In genomic region chr9:106429221-106430014, GRCm38 (mm10) we compare ENCODE assay signal across 8 mouse cellular contexts. TPM values are rescaled to one million over a fixed set of nuclear protein-coding genes. Genes with fewer than 3 reads are reported as not detected.
DNase-seq lines count a peak whose midpoint lies in the region; ATAC-seq and TF ChIP-seq lines count a peak whose summit lies in the region.

Rpl29 (plus strand) TSS chr9:106429454.

- no peaks in the 10 kb centered on the region for H3K9me3 ChIP-seq in embryonic facial prominence, embryonic 13.5 days
- H3K9me3 ChIP-seq in limb, embryonic 13.5 days = no peaks in the 10 kb centered on the region
- H3K9me3 ChIP-seq in midbrain, embryonic 16.5 days (replicated peaks; ENCODE audit: control insufficient read depth, low read length, poor library complexity, severe bottlenecking) = no peaks in the 10 kb centered on the region

- H3K27me3 ChIP-seq in embryonic facial prominence, embryonic 13.5 days = no peaks in the 10 kb centered on the region
- H3K27me3 ChIP-seq in heart, adult 2 months (ENCODE audit: control insufficient read depth, insufficient read depth, low read length) = no peaks in the 10 kb centered on the region
- no peaks in the 10 kb centered on the region for H3K27me3 ChIP-seq in limb, embryonic 13.5 days
- no peaks in the 10 kb centered on the region for H3K27me3 ChIP-seq in midbrain, embryonic 16.5 days (ENCODE audit: control insufficient read depth, insufficient read depth, low read depth, low read length)

- H3K4me3 ChIP-seq in embryonic facial prominence, embryonic 13.5 days = peak within 1 kb of the TSS; percentile 64
- peak within 1 kb of the TSS; percentile 94 for H3K4me3 ChIP-seq in heart, adult 2 months
- peak within 1 kb of the TSS; percentile 80 for H3K4me3 ChIP-seq in limb, embryonic 13.5 days
- H3K4me3 ChIP-seq in midbrain, embryonic 16.5 days (ENCODE audit: low read depth, low read length) = peak within 1 kb of the TSS; percentile 73

- H3K36me3 ChIP-seq in embryonic facial prominence, embryonic 13.5 days = peaks cover 37% of the 10 kb centered on the region
- no peaks in the 10 kb centered on the region; the same call in 1 of the 2 replicates for H3K36me3 ChIP-seq in heart, adult 2 months (ENCODE audit: control insufficient read depth, insufficient read depth, low read length)
- peaks cover 38% of the 10 kb centered on the region for H3K36me3 ChIP-seq in limb, embryonic 13.5 days
- H3K36me3 ChIP-seq in midbrain, embryonic 16.5 days (ENCODE audit: control insufficient read depth, insufficient read depth, low read length) = peaks cover 16% of the 10 kb centered on the region

- H3K27ac ChIP-seq in embryonic facial prominence, embryonic 13.5 days = peak within 1 kb of the TSS; percentile 98
- peak within 1 kb of the TSS; percentile 93 for H3K27ac ChIP-seq in heart, adult 2 months
- H3K27ac ChIP-seq in limb, embryonic 13.5 days = peak within 1 kb of the TSS; percentile 97
- H3K27ac ChIP-seq in midbrain, embryonic 16.5 days (ENCODE audit: low read length) = peak within 1 kb of the TSS; percentile 91

- peak; percentile 76 for DNase-seq in 3134 (ENCODE audit: extremely low read depth, insufficient read length, low spot score)
- DNase-seq in adrenal gland, postnatal 36 days = peak; percentile 93 to 95
- DNase-seq in heart, adult 2 months = peak; percentile 94 to 97
- peak; percentile 94 to 97 for DNase-seq in kidney, adult 8-10 months
- DNase-seq in spleen, postnatal 10 days (ENCODE audit: low spot score in 2 of 2) = peak; percentile 88 to 94

- H3K9ac ChIP-seq in embryonic facial prominence, embryonic 13.5 days = peak within 1 kb of the TSS; percentile 98
- peak within 1 kb of the TSS; percentile 84 for H3K9ac ChIP-seq in heart, adult 2 months (ENCODE audit: low read depth, low read length)
- peak within 1 kb of the TSS; percentile 99 for H3K9ac ChIP-seq in limb, embryonic 13.5 days
- peak within 1 kb of the TSS; percentile 96 for H3K9ac ChIP-seq in midbrain, embryonic 16.5 days (ENCODE audit: low read depth, low read length)

- TF ChIP-seq EP300 in heart, adult 2 months (IDR thresholded peaks at IDR 0.05; ENCODE audit: insufficient read depth, low read depth, low read length) = peak; percentile 79

- ATAC-seq in embryonic facial prominence, embryonic 13.5 days (ENCODE audit: insufficient number of reproducible peaks, insufficient read depth, low FRiP score, low TSS enrichment, low read depth) = peak; percentile 87
- ATAC-seq in limb, embryonic 13.5 days (ENCODE audit: low FRiP score, low read depth) = peak; percentile 94
- peak; percentile 90 for ATAC-seq in midbrain, embryonic 16.5 days

- H3K4me2 ChIP-seq in embryonic facial prominence, embryonic 13.5 days = peak within 1 kb of the TSS; percentile 78
- H3K4me2 ChIP-seq in limb, embryonic 13.5 days (replicated peaks) = peak within 1 kb of the TSS; percentile 72
- H3K4me2 ChIP-seq in midbrain, embryonic 16.5 days (ENCODE audit: low read length) = peak within 1 kb of the TSS; percentile 91

- peak; percentile 87 for TF ChIP-seq POLR2A in heart, adult 2 months (IDR thresholded peaks at IDR 0.05; ENCODE audit: insufficient read depth, low read depth, low read length)

- WGBS in embryonic facial prominence, embryonic 13.5 days = under 1% methylated on average over 55 of the region's 55 CpGs
- WGBS in heart, adult 2 months = under 1% methylated on average over 55 of the region's 55 CpGs
- under 1% methylated on average over 55 of the region's 55 CpGs for WGBS in limb, embryonic 13.5 days
- WGBS in midbrain, embryonic 16.5 days = under 1% methylated on average over 55 of the region's 55 CpGs

- no peak for TF ChIP-seq CTCF in heart, adult 2 months (IDR thresholded peaks at IDR 0.05)

- intact Hi-C loops in heart, adult 2 months (cut with DNase I) = loop anchor here (2.0 to 10.0 kb wide), 3 partner anchors 47 to 255 kb away; partner anchors contain the start of genes Parp3, Twf2 and Wdr82

- H3K79me2 ChIP-seq in heart, adult 2 months (replicated peaks; ENCODE audit: control insufficient read depth, insufficient read depth, low read length) = no peaks in the 10 kb centered on the region

- H3K4me1 ChIP-seq in embryonic facial prominence, embryonic 13.5 days = peaks cover 13% of the 10 kb centered on the region
- peaks cover 2% of the 10 kb centered on the region; the same call in 1 of the 2 replicates for H3K4me1 ChIP-seq in heart, adult 2 months (ENCODE audit: control insufficient read depth, insufficient read depth, low read length)
- H3K4me1 ChIP-seq in limb, embryonic 13.5 days = peaks cover 12% of the 10 kb centered on the region
- H3K4me1 ChIP-seq in midbrain, embryonic 16.5 days (ENCODE audit: control insufficient read depth, insufficient read depth, low read length) = peaks cover 6% of the 10 kb centered on the region

RNA-seq across cellular contexts. Expression of gene Rpl29, which starts in this region (rescaled TPM):
- 100 to 1,000 TPM; 403 to 411 TPM for total RNA-seq in adrenal gland, postnatal 36 days (2021)
- polyA plus RNA-seq in embryonic facial prominence, embryonic 13.5 days (2015; fragmentation: Nextera tagmentation; extraction: Ambion mirVana) = 841 and 1,083 TPM in 2 replicates
- 100 to 1,000 TPM; 251 to 296 TPM for total RNA-seq in heart, adult 2 months (2021)
- polyA plus RNA-seq in heart, adult 2 months (2012; rRNA removed) = 247 and 287 TPM in 2 replicates
- polyA plus RNA-seq in limb, embryonic 13.5 days (2015; fragmentation: Nextera tagmentation; extraction: Ambion mirVana) = 876 and 951 TPM in 2 replicates
- 551 and 555 TPM in 2 replicates for polyA plus RNA-seq in midbrain, embryonic 16.5 days (2015; fragmentation: Nextera tagmentation; extraction: Ambion mirVana)

Comparison
In these comparisons a context has a peak if more than half of its experiments do, and no peak if none do; other contexts are left out.
1. Peak in every context shown above with its lines: DNase-seq, ATAC-seq, H3K4me3 ChIP-seq and H3K27ac ChIP-seq.